Mouse (Mus musculus): ENCODE measurements around the gene Grik4. TPM values are rescaled to one million over a fixed set of nuclear protein-coding genes. Genes with fewer than 3 reads are reported as not detected.

Gene Grik4
- polyA plus RNA-seq (2012; rRNA removed), result 0.06 and 0.10 TPM in 2 replicates

GRCm38 (mm10) chr9:42943781-42944535, at the start of gene Grik4:
TSS of gene Grik4 (minus strand) at chr9:42944493.

DNA sequence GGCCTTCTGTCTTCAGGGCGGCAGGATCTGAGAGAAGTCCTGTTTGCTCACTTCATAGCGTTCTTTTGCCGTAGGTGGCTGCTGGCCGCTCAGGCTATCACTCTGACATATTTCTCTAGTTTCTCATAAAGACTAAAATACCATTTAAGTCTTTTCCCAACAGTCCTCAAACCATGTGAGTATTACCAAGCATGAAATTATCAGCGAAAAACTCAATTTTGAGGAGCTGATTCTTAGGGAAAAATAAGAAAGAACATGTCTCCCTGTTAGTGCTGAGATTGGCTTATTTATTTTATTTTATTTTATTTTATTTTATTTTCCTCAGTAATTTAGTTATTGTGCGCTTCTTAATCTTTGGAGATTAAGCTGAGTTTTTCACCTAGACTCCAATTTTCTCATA, 436.6 kb downstream of the Grik4 start, which contains the start of gene Tbcel:
Gene Tbcel, minus strand, starts transcription at position 101 of the 400 bp plus-strand sequence.

Other genes starting within 250 kb of the Grik4 start
- 7.4 and 9.4 TPM in 2 replicates for gene Arhgef12, start 162.7 kb upstream of the Grik4 start, polyA plus RNA-seq (2012; rRNA removed)
- 2.3 and 2.6 TPM in 2 replicates for gene Tmem136, start 172.1 kb upstream of the Grik4 start, polyA plus RNA-seq (2012; rRNA removed)

Data from liver, embryonic 18 days (tissue).